Mouse (Mus musculus) spleen, postnatal 14 days (tissue): ENCODE data around the gene Me3.
A peak's percentile ranks its signal among the peaks of the same experiment; 100 is the strongest.

Experiments
- DNase-seq, 2 experiments: peaks; one replicate each; pipeline ENCODE4 v3.0.0; 2021 to 2022; ENCODE audit warnings: low spot score in 2 of 2

Me3 gene

DNA sequence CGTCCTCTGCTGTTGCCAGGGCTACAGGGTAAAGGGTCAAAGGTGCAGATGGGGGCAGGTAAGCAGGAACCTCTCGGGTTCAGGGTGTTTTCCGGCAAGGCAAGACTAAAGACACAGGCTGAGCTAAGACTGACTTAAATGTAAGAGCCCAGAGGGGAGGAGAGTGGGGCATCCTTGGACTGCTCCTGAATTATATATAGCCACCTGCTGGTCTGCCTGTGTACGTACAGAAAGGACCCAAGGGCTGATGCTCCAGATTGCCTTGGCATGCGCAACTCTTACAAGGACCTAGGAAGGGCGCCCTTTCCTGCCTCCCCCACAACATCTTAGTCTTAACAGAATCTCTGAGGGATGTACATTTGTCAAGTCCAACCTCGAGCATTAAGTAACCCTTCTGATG is 197.0 kb downstream of the Me3 start:
- no peak for DNase-seq

DNA sequence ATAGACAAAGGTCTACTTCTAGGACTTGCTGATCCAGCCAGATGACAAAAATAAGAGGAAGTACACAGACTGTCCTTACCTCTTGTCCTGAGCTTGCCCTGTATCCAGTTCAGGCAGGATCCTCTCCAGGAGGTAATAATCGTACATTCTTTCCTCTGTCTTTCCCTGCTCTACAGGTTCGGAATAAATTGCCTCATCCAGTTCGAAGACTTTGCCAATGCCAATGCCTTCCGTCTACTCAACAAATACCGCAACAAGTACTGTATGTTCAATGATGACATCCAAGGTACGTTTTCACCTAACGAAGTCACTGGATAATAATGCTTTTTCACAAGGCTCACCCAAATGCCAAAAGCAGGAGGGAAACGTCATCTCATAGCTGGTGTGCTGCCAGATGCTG is 201.3 kb downstream of the Me3 start:
- DNase-seq = no peak

DNA sequence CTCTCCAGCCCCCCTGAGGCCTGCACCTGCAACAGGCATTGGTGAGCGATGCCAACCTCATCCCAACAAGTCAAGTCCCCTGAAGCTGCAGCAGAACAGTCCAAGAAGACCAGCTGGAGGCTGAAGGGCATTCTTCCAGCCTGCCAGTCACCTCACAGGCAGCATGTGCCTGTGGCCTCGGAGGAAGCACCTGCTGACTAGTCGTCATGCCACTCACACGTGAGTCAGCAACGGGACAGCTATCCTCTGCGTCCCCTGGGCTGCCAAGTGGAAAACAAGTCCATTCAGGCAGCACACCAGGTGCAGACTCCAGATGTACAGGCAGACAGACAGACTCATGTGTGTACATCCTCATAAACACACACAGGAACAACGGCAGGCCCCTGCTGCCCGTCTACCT is 203.4 kb downstream of the Me3 start:
- no peak for DNase-seq

DNA sequence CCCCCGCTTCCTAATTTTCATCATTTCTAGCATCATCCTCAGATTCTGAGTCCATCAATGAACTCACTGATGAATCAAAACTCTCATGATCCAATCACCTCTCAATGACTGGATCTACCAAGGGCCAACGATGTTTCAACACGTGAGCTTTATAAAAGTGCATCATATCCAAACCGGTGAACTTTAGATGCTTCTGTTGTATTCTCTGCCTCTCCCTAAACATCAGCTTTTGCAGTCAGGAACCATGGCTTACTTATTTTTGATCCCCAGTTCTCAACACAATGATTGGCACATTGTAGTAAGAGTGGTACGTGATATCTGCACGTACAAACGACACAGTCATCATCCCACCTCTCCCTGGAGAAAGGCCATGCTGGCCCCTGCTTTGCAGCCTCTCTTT is 204.5 kb downstream of the Me3 start:
- DNase-seq = no peak

DNA sequence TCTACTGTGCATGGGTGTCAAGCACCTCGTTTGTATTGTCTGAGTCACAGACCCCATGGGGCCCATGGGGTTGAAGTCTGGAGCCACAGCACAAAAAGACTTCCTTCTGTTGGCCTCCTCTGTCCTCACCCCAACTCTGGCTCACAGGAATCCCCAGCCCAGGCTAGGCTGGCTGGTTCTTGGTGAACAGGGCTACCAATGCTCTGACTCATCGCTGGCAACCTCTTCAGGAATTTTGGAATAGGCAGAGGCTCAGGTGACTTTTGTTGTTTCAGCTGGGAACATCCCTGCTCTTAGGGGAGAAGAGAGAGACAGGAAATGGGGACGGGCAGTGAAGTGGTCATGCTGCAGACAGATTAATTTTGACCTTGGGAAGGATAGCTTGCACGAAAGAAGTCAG is 205.6 kb downstream of the Me3 start:
- DNase-seq = no peak

DNA sequence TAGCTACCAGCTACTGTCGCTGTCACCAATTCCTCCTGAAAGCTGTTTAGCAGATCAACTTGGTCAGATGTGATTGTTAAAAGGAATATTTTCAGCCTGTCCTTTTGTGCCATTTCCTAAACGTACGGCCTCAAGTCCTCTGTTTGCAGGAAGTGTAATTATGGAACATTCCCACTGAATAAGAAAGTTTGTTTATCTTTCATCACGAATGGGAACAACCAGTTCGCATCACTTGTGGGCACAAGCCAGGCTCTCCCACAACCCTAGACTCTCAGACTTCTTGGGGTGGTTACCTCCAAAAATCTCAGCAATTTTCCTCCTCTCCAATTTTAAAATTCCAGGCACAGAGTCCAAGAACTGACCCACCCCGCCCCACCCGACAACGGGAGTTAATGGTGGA is 207.5 kb downstream of the Me3 start:
- no peak for DNase-seq

GRCm38 (mm10) chr7:89841670-89842403 is 209.6 kb downstream of the Me3 start:
- peak in 1 of 2 experiments; percentile 50 for DNase-seq

DNA sequence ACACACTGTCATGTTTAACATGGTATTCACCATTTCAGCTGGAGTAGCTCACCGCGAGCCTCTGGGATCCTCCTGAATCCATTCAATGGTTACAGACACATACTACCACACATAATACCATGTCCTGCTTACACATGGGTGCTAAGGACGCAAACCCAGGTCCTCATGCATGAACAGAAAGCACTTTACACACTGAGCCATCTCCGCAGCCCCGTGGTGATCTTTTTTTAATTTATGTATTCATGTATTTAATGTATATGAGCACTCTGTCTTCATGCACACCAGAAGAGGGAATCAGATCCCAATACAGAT is 210.2 kb downstream of the Me3 start:
- no peak for DNase-seq

DNA sequence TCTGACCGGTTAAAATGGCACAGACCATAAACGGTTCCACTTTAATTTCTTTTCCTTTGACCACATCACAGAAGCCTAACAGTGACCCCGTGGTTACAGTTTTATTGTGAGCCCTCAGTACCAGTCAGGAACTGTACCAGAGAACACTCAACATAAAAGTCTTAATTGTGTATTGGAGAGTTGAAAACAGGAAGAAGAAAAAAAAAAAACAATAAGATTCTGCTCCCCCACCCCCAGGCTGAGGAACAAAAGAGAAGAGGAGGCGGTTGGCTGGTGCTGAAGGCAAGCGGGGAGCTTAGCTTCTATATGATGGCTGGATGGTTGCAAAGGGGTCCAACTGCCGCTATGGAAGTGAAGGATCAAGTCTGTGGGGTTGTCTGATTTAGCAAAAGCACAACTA is 210.9 kb downstream of the Me3 start:
- DNase-seq = no peak

- no peak for DNase-seq
Observed at GRCm38 (mm10) chr7:89843533-89843932, 211.3 kb downstream of the Me3 start.

DNA sequence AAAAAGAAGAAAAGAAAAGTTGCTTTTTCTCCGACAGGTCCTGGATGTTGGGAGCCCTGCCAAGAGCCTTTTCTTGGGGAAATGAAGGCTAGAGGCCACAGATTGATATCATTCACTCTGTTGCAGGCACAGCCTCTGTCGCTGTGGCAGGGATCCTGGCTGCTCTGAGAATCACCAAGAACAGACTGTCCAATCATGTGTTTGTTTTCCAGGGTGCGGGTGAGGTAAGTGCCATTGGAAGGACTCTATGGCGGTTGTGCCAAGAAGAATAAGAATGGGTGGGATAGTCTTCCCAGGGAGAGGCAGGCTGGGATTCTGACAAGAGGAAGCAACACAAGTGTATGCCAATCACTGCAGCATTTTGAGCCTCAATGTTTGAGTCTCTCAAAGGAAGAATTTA is 213.5 kb downstream of the Me3 start:
- DNase-seq = no peak

- no peak for DNase-seq
Observed at GRCm38 (mm10) chr7:89850510-89850909, 218.3 kb downstream of the Me3 start.

- DNase-seq = no peak
Observed at GRCm38 (mm10) chr7:89852158-89853095, 220.2 kb downstream of the Me3 start.

DNA sequence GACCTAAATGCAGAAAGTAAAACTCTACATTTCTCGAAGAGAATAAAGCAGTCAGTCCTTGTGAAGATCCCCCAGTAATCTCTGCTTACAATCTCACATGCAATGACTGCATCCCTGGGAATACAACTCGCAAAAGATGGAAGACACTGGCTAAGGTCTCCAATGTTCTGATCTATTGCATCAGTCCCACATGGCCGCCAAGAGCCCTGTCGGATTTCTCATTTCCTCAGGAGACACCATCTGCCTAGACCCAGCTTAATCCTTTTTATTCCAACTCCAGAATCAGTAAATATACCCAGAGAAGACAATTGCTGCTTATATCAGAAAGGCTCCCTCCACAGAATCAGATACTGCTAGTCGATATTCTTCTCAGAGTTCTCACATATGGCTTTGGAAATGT is 220.9 kb downstream of the Me3 start:
- DNase-seq = no peak

- no peak for DNase-seq
Observed at GRCm38 (mm10) chr7:89855196-89855595, 223.0 kb downstream of the Me3 start.

DNA sequence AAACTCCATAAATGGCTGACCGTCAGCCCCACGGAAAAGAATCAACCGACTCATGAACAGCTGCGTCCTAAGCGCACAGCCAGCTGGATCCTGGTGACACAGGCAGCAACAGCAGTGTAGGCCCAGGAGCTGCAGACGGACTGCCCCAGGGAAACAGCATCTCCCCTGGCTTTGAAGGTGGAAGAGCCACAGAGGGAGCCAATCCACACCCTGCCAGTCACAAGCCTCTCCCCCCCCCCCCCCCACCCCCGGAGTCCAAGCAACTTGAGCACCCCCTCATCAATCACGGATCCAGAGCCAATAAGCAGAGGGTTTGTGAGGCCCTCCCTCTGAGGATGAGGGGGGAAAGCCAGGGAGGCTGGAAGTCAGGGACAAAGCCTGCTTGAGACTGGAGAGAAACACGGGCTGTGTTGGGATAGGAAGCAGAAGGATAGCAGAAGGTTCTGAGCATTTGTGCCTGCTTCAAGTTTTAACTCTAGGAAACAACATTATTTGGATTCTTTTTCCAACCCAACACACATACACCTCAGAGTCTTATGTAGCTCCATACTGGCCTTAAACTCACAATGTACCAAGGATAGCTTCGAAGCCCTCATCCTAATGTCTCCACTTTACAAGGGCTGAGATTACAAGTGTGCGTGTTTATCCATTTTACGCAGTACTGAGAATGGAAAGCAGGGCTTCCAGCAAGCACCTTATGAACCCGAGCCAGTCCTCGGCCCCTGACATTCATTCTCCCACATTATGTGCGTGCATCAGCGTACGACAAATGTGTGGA is 224.4 kb downstream of the Me3 start:
- no peak for DNase-seq

DNA sequence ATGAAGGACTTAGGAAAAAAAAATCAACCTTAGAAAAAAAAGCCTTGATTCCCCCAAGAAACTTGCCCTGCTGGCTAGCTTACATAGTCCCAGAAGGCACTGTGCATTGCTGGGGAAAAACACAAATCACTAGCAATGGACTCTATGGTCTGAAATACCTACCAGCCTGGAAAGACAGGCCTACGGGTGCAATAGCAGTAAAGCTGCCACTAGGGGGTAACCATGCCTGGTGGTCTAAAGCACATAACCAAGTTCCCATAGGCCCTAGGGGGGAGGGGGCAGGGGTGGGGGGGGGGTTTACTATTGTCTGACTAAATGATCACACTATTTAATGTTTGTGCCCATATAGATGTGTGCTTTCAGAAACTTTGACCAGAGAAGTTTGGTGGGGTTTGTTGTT is 232.6 kb downstream of the Me3 start:
- DNase-seq = no peak

DNA sequence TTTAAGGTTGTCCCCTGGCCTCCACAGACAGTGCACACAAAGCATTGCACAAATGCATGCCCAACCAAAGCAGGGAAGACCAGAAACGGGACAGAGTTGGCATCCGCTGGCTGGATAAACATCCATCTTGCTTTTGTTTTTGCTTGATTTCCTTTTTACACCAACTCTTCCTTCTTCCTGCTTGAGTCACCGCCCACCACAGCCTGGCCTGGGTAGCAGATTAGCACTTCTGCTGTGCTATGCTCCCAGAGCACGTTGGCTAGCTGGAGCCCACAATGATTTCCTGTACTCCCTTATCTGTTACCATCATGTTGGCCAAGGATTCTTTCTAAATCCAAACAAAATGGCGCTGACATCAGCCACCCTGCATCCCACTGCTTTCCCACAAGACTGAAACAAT is 235.0 kb downstream of the Me3 start:
- no peak for DNase-seq

DNA sequence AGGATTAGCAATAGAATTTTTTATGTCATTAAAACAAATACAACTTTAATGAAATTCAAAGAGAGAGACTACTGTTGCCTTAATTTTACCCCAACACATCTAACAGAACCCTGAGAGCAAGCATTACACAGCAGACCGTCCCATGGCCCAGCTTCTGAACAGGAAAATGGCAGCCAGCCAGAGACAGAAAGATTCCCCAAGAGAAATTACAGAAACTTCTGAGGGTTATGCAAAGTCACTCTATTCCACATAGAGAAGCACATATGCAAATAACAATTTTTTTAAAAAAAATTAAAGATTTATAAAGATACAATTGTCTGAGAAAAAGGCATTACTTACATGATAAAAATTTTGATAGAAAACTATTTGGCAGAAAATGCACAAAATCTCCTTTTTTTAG is 247.5 kb downstream of the Me3 start:
- DNase-seq = no peak

GRCm38 (mm10) chr7:89884551-89884950 is 252.4 kb downstream of the Me3 start:
- DNase-seq = no peak

GRCm38 (mm10) chr7:89891412-89891811 is 259.2 kb downstream of the Me3 start:
- DNase-seq = no peak

DNA sequence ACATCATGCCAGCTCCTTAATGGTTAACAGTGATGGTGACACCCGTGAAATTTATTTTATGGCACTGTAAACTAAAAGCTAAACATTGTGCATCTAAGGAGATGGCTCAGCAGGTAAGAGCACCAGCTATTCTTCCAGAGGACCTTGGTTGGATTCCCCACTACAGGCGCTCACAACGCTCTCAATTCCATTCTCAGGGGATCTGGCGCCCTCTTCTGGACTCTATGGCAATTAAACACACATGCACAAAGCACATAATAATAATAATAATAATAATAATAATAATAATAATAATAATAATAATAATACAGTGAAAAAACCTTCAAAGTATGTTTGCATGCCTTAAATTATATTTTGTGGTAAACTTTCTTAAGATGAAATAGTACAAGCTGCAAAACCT is 259.7 kb downstream of the Me3 start:
- DNase-seq = no peak

DNA sequence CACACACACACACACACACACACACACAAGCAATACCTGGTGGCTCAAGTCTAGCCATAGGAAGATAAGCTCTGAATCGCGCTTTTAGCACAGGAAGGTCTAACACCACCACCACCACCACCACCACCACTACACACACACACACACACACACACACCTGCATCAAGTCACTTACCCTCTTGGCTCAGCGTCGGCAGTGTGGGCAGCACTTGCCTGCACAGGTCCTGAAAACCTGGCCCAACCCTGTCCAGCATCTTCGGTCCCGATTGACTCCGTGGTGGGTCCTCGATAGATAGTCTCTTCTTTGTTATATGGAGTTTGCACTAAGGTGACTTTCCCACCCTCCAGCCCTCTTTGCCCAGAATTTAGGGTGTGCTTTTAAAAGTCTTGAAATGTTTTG is 270.8 kb downstream of the Me3 start:
- DNase-seq = no peak
